Mouse (Mus musculus) yolk sac, embryonic 10.5 days (tissue): ENCODE measurements around the gene Tex2.
"Not testable (repeated sequence)": the region's sequence is repeated elsewhere in the genome, so short reads cannot be mapped to it uniquely, and the experiment has no call there.

Experiments used
- DNase-seq: peaks from one replicate; pipeline ENCODE4 v3.0.0-alpha.2; 2017; ENCODE audit warnings: low spot score

Tex2 gene

DNA sequence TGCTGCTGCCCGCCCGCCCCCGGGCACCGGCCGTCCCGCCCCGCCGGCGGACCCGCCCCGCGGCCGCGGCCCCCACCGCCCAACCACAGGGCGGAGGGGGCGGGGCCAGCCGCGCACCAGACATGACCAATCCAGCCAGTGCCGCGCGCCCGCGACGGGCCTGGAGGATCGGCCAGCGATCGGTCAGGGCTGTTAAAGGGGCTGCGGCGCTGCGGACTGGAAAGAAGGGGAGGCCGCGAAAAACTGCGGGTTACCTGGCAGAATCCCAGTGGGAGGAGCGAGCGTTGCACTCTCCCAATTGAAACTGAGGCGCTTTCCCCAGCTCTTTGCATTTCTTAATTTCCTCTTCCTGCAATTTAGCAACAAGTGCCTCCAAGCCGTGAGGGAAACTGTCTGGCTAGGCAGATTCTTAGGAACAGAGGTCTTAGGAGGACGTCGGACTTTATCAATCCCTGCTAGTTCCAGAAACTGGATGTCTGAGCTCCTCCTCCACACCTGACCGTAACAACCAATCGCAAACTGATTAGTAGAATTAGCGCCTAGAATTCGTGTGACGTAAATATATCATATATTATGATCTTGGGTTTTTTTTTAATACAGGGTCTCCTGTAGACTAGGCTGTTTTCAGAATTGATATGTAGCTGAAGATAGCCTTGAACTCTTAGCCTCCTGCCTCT is at the start of gene Tex2:
Gene Tex2, minus strand, starts transcription at position 463 of the 677 bp plus-strand sequence.
- DNase-seq = peak; percentile 96

DNA sequence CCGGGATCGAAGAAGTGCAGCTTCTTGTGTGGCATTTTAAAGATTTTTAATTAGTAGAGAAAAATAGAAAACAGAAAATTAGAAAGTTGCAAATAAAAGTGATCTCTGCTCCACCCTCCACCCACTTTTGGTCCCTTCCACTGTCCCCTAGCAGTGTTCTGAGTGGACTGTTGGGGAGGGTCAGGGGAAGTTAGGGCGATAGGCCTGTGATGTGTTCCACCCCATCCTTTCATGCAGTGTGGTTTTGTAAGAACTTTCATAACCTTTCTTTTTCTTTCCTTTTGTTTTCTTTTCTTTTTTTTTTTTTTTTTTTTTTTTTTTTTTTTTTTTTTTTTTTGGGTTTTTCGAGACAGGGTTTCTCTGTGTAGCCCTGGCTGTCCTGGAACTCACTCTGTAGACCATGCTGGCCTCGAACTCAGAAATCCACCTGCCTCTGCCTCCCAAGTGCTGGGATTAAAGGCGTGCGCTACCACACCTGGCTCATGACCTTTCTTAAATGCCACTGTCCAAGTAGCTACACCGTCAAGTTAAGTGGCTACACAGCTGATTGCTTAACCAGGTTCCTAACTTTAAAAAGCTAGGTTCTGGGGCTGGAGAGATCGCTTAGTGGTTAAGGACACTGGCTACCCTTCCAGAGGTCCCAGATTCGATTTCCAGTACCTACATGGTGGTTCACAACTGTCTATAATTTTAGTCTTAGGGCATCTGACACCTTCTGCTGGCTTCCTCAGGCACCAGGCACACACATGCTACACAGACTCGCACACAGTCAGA is 49.6 kb upstream of the Tex2 start:
- DNase-seq = no peak

DNA sequence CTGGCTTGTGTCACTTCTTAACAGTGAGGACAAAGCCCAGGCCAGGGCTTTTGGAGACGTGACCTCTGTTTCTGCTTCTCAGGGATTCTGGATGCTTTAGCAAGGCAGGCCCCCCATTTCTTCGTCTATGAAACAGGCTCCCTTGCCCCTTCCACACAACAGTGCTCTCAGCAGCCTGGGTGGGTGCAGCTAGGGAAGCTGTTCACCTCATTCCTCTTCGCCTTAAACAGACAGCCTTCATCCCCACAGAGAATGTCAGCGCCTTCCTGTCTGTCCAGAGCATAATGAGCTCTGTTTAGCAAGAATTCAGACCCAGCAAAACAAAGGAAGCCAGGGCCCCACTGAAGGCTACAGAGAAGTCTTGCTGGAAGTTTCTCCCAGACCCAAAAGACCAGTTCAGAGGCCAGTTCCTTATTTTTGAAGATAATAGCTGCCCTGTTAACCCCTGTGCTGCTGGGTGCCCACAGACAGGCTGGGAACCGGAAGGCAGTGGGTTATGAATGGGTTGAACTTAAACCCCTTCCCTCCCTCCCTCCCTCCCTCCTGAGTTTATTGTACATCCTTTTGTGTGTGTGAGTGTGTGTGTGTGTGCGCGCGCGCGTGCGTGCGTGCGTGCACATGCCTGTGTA is 47.3 kb upstream of the Tex2 start:
- no peak for DNase-seq

GRCm38 (mm10) chr11:106659598-106660295 is 46.5 kb upstream of the Tex2 start:
- DNase-seq = no peak

- DNase-seq = peak; percentile 38
Measured at GRCm38 (mm10) chr11:106658051-106658880, 45.0 kb upstream of the Tex2 start.

- not testable (repeated sequence) for DNase-seq
Measured at GRCm38 (mm10) chr11:106656896-106657498, 43.8 kb upstream of the Tex2 start.

- DNase-seq = peak; percentile 38
Measured at GRCm38 (mm10) chr11:106648347-106648746, 35.1 kb upstream of the Tex2 start.

- no peak for DNase-seq
Measured at GRCm38 (mm10) chr11:106642966-106643637, 29.9 kb upstream of the Tex2 start.

DNA sequence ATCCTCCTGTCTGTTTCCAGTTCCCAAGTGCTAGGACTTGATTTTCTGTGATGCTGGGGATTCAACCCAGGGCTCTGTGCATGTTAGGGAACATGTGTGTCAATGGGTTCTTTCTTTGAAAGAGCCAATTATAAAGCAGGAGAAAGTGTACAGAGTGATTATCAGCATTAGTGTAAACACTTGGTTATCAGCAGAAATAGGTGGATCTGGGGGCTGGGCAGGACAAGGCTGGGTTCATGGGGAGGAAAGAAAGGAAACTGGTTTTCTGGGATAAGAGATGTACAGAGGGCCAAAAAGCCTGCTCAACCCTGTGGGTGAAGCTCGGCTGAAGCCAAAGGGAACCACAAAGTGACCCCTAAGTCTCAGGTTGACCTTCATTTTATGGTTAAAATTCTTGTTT is 28.4 kb upstream of the Tex2 start:
- no peak for DNase-seq

DNA sequence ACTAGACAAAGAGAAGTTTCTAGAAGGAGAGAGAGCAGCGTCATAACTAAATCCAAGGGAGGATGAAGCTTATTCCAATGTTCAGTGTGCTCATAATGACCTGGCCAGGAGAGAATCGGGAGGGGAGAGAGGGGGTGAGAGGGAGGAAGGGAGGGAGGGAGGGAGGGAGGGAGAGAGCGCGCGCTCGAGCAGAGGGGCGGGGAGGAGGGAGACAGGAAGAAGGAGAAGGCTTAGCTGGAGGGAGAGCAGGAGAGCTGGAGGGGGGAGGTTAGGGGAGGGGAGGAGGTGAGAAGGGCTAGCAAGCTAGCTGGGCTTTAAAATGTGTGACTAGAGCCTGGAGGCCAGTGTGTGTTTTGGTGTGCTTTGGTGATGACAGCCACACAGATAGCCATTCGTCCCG is 26.8 kb upstream of the Tex2 start:
- DNase-seq = no peak

GRCm38 (mm10) chr11:106639356-106639692 is 26.1 kb upstream of the Tex2 start:
- no peak for DNase-seq

- no peak for DNase-seq
Measured at GRCm38 (mm10) chr11:106638551-106639355, 25.5 kb upstream of the Tex2 start.

GRCm38 (mm10) chr11:106637754-106638153 is 24.5 kb upstream of the Tex2 start:
- DNase-seq = peak; percentile 70

- no peak for DNase-seq
Measured at GRCm38 (mm10) chr11:106635946-106636345, 22.7 kb upstream of the Tex2 start.

DNA sequence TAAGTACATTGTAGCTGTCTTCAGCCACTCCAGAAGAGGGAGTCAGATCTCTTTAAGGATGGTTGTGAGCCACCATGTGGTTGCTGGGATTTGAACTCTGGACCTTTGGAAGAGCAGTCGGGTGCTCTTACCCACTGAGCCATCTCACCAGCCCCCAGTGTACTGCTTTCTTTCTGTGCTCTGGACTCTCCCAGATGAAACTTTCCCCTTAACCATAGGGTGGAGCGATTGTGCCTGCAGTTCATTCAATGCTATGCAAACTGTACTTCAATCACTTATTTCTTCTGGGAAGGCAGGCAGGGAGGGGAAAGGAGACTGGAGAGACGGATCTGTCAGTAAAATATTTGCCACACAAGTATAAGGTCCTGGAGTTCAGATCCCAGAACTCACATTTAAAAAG is 21.0 kb upstream of the Tex2 start:
- DNase-seq = not testable (repeated sequence)

- DNase-seq = no peak
Measured at GRCm38 (mm10) chr11:106633456-106633855, 20.2 kb upstream of the Tex2 start.

GRCm38 (mm10) chr11:106627692-106628091 is 14.5 kb upstream of the Tex2 start:
- peak; percentile 60 for DNase-seq

GRCm38 (mm10) chr11:106625577-106625976 is 12.4 kb upstream of the Tex2 start:
- no peak for DNase-seq

DNA sequence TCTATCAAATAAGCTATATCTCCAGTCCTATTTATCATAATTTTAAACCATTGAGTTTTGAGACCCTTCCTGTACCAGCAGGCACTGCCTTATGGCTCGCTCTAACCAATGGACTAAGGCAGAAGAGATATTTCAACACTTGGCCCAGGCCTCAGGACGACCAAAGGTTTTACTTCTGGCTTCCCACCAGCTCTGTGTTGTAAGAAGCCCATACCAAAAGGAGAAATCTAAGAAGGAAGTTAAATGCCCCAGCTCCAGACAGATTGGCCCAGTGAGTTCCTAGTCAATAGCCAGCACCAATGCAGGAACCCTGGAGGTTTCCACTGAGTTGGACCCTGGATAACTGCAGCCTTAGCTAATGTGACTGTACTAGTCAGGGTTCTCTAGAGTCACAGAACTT is 10.4 kb upstream of the Tex2 start:
- no peak for DNase-seq

GRCm38 (mm10) chr11:106622056-106622455 is 8.8 kb upstream of the Tex2 start:
- no peak for DNase-seq
